Mouse (Mus musculus) activated CD4-positive, CD25-positive, alpha-beta regulatory T cell (primary cell): ENCODE measurements around the gene Hmg20b. TPM values are rescaled to one million over a fixed set of nuclear protein-coding genes. Genes with fewer than 3 reads are reported as not detected.

Experiments
- polyA plus RNA-seq, 2 experiments: library from polyadenylated mRNA; unstranded; fragments of 100-300 nt; shearing (Covaris generic); gene quantifications; one replicate each; pipeline ENCODE4 v1.2.1; 2017

Hmg20b gene
- 10 to 100 TPM; 44.4 to 50.7 TPM for polyA plus RNA-seq

GRCm38 (mm10) chr10:81350351-81351063, at the start of gene Hmg20b:
Gene Hmg20b (minus strand): TSS chr10:81350480.

GRCm38 (mm10) chr10:81392781-81393185, 42.5 kb upstream of the Hmg20b start, which contains the start of gene Smim24:
Gene Smim24 (plus strand): TSS chr10:81393051.

GRCm38 (mm10) chr10:81388505-81389055, 38.3 kb upstream of the Hmg20b start, which contains the start of gene Gm48552:
Gene Gm48552 (plus strand): TSS chr10:81389005.

GRCm38 (mm10) chr10:81383802-81384604, 33.7 kb upstream of the Hmg20b start, which contains the start of the genes Dohh and Gm48551:
Gene Dohh (plus strand): TSS chr10:81384428.
Gene Gm48551 (plus strand): TSS chr10:81384466.

GRCm38 (mm10) chr10:81377793-81378552, 27.7 kb upstream of the Hmg20b start, which contains the start of gene Fzr1:
Gene Fzr1 (minus strand): TSS chr10:81378516.

GRCm38 (mm10) chr10:81365672-81366476, 15.6 kb upstream of the Hmg20b start, which contains the start of gene 4930404N11Rik:
Gene 4930404N11Rik (minus strand): TSS chr10:81365816.

GRCm38 (mm10) chr10:81356991-81357844, 6.9 kb upstream of the Hmg20b start, which contains the start of gene Mfsd12:
Gene Mfsd12 (plus strand): TSS chr10:81357491.

GRCm38 (mm10) chr10:81342686-81343505, 7.4 kb downstream of the Hmg20b start, which contains the start of gene Gipc3:
Gene Gipc3 (minus strand): TSS chr10:81343266.

GRCm38 (mm10) chr10:81328386-81328785, 21.9 kb downstream of the Hmg20b start, which contains the start of gene Tbxa2r:
Gene Tbxa2r (plus strand): TSS chr10:81328731.

GRCm38 (mm10) chr10:81320550-81321347, 29.5 kb downstream of the Hmg20b start, which contains the start of gene Cactin:
Gene Cactin (plus strand): TSS chr10:81321103.

Other genes with a start within 250 kb of the Hmg20b start
- gene Map2k2, start 244.6 kb downstream of the Hmg20b start, polyA plus RNA-seq: 100 to 1,000 TPM; 162 to 191 TPM
- 10 to 100 TPM; 69.4 to 76.2 TPM for gene Zbtb7a, start 215.3 kb downstream of the Hmg20b start, polyA plus RNA-seq
- gene Pias4, start 182.6 kb downstream of the Hmg20b start, polyA plus RNA-seq: 10 to 100 TPM; 42.8 to 50.1 TPM
- gene Eef2, start 173.8 kb downstream of the Hmg20b start, polyA plus RNA-seq: 100 to 1,000 TPM; 640 to 647 TPM
- 100 to 1,000 TPM in 1 of 2 experiments, 10 to 100 TPM in 1; 95.7 to 104 TPM for gene Dapk3, start 167.5 kb downstream of the Hmg20b start, polyA plus RNA-seq
- not detected for gene 4930442H23Rik, start 166.6 kb downstream of the Hmg20b start, polyA plus RNA-seq
- gene Nmrk2, start 148.4 kb downstream of the Hmg20b start, polyA plus RNA-seq: under 1 TPM; 0.19 to 0.47 TPM
- gene Atcay, start 119.6 kb downstream of the Hmg20b start, polyA plus RNA-seq: 1 to 10 TPM; 5.7 to 5.8 TPM
- gene Zfr2, start 117.3 kb downstream of the Hmg20b start, polyA plus RNA-seq: 1 to 10 TPM; 3.9 to 5.0 TPM
- gene Matk, start 97.5 kb downstream of the Hmg20b start, polyA plus RNA-seq: 100 to 1,000 TPM in 1 of 2 experiments, 10 to 100 TPM in 1; 63.7 to 239 TPM
- 100 to 1,000 TPM; 153 to 154 TPM for gene Mrpl54, start 83.5 kb downstream of the Hmg20b start, polyA plus RNA-seq
- 10 to 100 TPM; 33.8 to 50.0 TPM for gene Apba3, start 83.5 kb downstream of the Hmg20b start, polyA plus RNA-seq
- gene Tjp3, start 58.9 kb downstream of the Hmg20b start, polyA plus RNA-seq: 10 to 100 TPM in 1 of 2 experiments, 1 to 10 TPM in 1; 9.8 to 36.0 TPM
- gene Pip5k1c, start 57.5 kb downstream of the Hmg20b start, polyA plus RNA-seq: 10 to 100 TPM; 67.4 to 88.0 TPM
- gene Cactin, start 29.4 kb downstream of the Hmg20b start, polyA plus RNA-seq: 10 to 100 TPM; 44.2 to 64.0 TPM
- 10 to 100 TPM; 48.0 to 67.1 TPM for gene Tbxa2r, start 21.7 kb downstream of the Hmg20b start, polyA plus RNA-seq
- under 1 TPM; 0.05 to 0.08 TPM for gene Gipc3, start 7.2 kb downstream of the Hmg20b start, polyA plus RNA-seq
- gene Mfsd12, start 7.0 kb upstream of the Hmg20b start, polyA plus RNA-seq: 1 to 10 TPM; 3.7 to 4.0 TPM
- 1 to 10 TPM in 1 of 2 experiments, under 1 TPM in 1; 0.68 to 1.5 TPM for gene 4930404N11Rik, start 15.3 kb upstream of the Hmg20b start, polyA plus RNA-seq
- 10 to 100 TPM; 69.7 to 78.9 TPM for gene Fzr1, start 28.0 kb upstream of the Hmg20b start, polyA plus RNA-seq
- gene Dohh, start 33.9 kb upstream of the Hmg20b start, polyA plus RNA-seq: 10 to 100 TPM; 35.0 to 35.8 TPM
- gene Gm48551, start 34.0 kb upstream of the Hmg20b start, polyA plus RNA-seq: 1 to 10 TPM; 2.2 to 4.9 TPM
- gene Gm48552, start 38.5 kb upstream of the Hmg20b start, polyA plus RNA-seq: 1 to 10 TPM; 1.1 to 1.6 TPM
- 10 to 100 TPM in 1 of 2 experiments, 1 to 10 TPM in 1; 6.3 to 12.2 TPM for gene Smim24, start 42.6 kb upstream of the Hmg20b start, polyA plus RNA-seq
- 10 to 100 TPM; 14.8 to 22.7 TPM for gene Nfic, start 105.2 kb upstream of the Hmg20b start, polyA plus RNA-seq
- gene Celf5, start 132.2 kb upstream of the Hmg20b start, polyA plus RNA-seq: under 1 TPM; 0.14 to 0.73 TPM
- gene Ncln, start 145.9 kb upstream of the Hmg20b start, polyA plus RNA-seq: 10 to 100 TPM; 78.9 to 96.7 TPM
- gene S1pr4, start 149.7 kb upstream of the Hmg20b start, polyA plus RNA-seq: 10 to 100 TPM; 64.8 to 91.5 TPM
- 10 to 100 TPM; 29.2 to 77.3 TPM for gene Gna15, start 173.7 kb upstream of the Hmg20b start, polyA plus RNA-seq
- gene Gna11, start 194.7 kb upstream of the Hmg20b start, polyA plus RNA-seq: 10 to 100 TPM; 18.6 to 21.0 TPM
- 1,000 to 10,000 TPM; 1,214 to 1,244 TPM for gene Aes, start 209.0 kb upstream of the Hmg20b start, polyA plus RNA-seq
- 1 to 10 TPM; 1.1 to 2.0 TPM for gene Tle2, start 224.1 kb upstream of the Hmg20b start, polyA plus RNA-seq